Mouse (Mus musculus): ENCODE measurements around the gene Srsf5. TPM values are rescaled to one million over a fixed set of nuclear protein-coding genes. Genes with fewer than 3 reads are reported as not detected.
"Not testable (repeated sequence)": the region's sequence is repeated elsewhere in the genome, so short reads cannot be mapped to it uniquely, and the experiment has no call there.

Gene Srsf5
- polyA plus RNA-seq, 1 experiment from 2014 or later = 461 TPM

GRCm38 (mm10) chr12:80941886-80942285, 3.4 kb upstream of the Srsf5 start:
- Histone ChIP-seq H3K9me3 (ENCODE audit: control insufficient read depth, low read length) (no peaks in the 10 kb centered on the region), H3K36me3 (ENCODE audit: control insufficient read depth, insufficient read depth, low read length) (peaks cover under 1% of the 10 kb centered on the region; the same call in 1 of the 2 replicates), H3K9ac (ENCODE audit: low read length) (no peak overlapping the region), H3K27ac (ENCODE audit: low read depth, low read length) (no peak overlapping the region), H3K4me2 (ENCODE audit: low read depth, low read length, severe bottlenecking) (no peak overlapping the region), H3K27me3 (ENCODE audit: control insufficient read depth, insufficient read depth, low read length) (no peaks in the 10 kb centered on the region), H3K4me3 (ENCODE audit: low read depth, low read length) (no peak overlapping the region), H3K4me1 (replicated peaks; ENCODE audit: control insufficient read depth, insufficient read depth, low read length) (no peaks in the 10 kb centered on the region; the same call in 1 of the 2 replicates)
- no peak for DNase-seq (ENCODE audit: low spot score)
- ATAC-seq (replicated peaks; ENCODE audit: low FRiP score) = no peak
- 94% methylated on average over 3 of the region's 3 CpGs for WGBS

DNA sequence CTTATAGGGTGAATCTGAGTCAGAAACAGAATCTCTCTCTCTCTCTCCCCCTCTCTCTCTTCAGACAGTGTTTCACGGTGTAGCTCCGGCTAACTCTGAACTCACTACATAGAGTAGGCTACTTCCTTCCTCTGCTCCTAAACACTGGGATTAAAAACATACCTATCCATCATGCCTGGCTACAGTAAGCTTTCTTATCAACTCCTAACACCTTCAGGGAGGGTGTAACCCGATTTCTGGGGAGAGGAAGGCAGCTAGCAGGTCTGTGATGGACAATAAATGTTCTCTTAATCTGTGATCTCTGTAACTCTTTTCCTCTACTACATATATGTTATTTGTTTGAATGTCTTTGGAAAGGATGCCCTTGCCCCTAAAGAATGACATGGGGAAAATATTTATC, 1.9 kb upstream of the Srsf5 start:
- no peak overlapping the region for H3K4me3 ChIP-seq (ENCODE audit: low read depth, low read length)
- H3K4me1 ChIP-seq (replicated peaks; ENCODE audit: control insufficient read depth, insufficient read depth, low read length) = no peaks in the 10 kb centered on the region; the same call in 1 of the 2 replicates
- H3K27ac ChIP-seq (ENCODE audit: low read depth, low read length) = no peak overlapping the region
- no peak overlapping the region for H3K4me2 ChIP-seq (ENCODE audit: low read depth, low read length, severe bottlenecking)
- ATAC-seq (replicated peaks; ENCODE audit: low FRiP score) (no peak), DNase-seq (ENCODE audit: low spot score) (no peak)
- 87% methylated on average over 3 of the region's 3 CpGs for WGBS
- no peaks in the 10 kb centered on the region for H3K27me3 ChIP-seq (ENCODE audit: control insufficient read depth, insufficient read depth, low read length)
- peaks cover 12% of the 10 kb centered on the region for H3K36me3 ChIP-seq (ENCODE audit: control insufficient read depth, insufficient read depth, low read length)
- H3K9ac ChIP-seq (ENCODE audit: low read length) = no peak overlapping the region
- no peaks in the 10 kb centered on the region for H3K9me3 ChIP-seq (ENCODE audit: control insufficient read depth, low read length)

DNA sequence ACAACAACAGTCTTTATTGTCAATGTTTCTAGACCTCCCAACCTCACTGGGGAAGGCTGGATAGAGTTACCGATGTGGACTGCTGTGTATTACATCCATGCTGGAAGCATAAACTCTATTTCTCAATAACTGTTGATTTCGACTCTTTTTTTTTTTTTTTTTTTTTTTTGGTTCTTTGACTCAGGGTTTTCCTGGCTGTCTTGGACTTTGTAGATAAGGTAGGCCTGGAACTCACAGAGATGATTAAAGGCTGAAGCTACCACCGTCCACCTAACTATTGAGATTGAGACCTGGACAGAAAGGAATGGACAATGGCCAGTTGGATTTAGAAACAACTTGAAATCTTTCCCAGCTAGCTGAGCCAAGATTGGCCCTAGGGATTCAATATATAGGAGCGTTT, 1.1 kb upstream of the Srsf5 start:
- Histone ChIP-seq H3K27me3 (ENCODE audit: control insufficient read depth, insufficient read depth, low read length) (no peaks in the 10 kb centered on the region), H3K4me1 (replicated peaks; ENCODE audit: control insufficient read depth, insufficient read depth, low read length) (no peaks in the 10 kb centered on the region; the same call in 1 of the 2 replicates), H3K36me3 (ENCODE audit: control insufficient read depth, insufficient read depth, low read length) (peaks cover 12% of the 10 kb centered on the region), H3K4me3 (ENCODE audit: low read depth, low read length) (no peak overlapping the region), H3K9me3 (ENCODE audit: control insufficient read depth, low read length) (no peaks in the 10 kb centered on the region), H3K4me2 (ENCODE audit: low read depth, low read length, severe bottlenecking) (no peak overlapping the region), H3K27ac (ENCODE audit: low read depth, low read length) (no peak overlapping the region), H3K9ac (ENCODE audit: low read length) (no peak overlapping the region)
- ATAC-seq (replicated peaks; ENCODE audit: low FRiP score) = no peak
- DNase-seq (ENCODE audit: low spot score) = no peak
- WGBS = 92% methylated on average over 4 of the region's 4 CpGs

GRCm38 (mm10) chr12:80944963-80945333, 356 bp upstream of the Srsf5 start:
- Histone ChIP-seq H3K4me2 (ENCODE audit: low read depth, low read length, severe bottlenecking) (peak overlapping the region; percentile 34; the same call in 1 of the 2 replicates), H3K36me3 (ENCODE audit: control insufficient read depth, insufficient read depth, low read length) (peaks cover 12% of the 10 kb centered on the region), H3K9ac (ENCODE audit: low read length) (peak overlapping the region; percentile 41), H3K4me3 (ENCODE audit: low read depth, low read length) (peak overlapping the region; percentile 100)
- H3K9me3 ChIP-seq (ENCODE audit: control insufficient read depth, low read length); DNase-seq (ENCODE audit: low spot score); H3K4me1 ChIP-seq (replicated peaks; ENCODE audit: control insufficient read depth, insufficient read depth, low read length); H3K27me3 ChIP-seq (ENCODE audit: control insufficient read depth, insufficient read depth, low read length); H3K27ac ChIP-seq (ENCODE audit: low read depth, low read length): not testable (repeated sequence)
- whole genome bisulfite sequencing = 1% methylated on average over 9 of the region's 9 CpGs
- ATAC-seq (replicated peaks; ENCODE audit: low FRiP score) = peak; percentile 32

- WGBS = under 1% methylated on average over 45 of the region's 47 CpGs
- ATAC-seq (replicated peaks; ENCODE audit: low FRiP score) (peak; percentile 97), DNase-seq (ENCODE audit: low spot score) (peak; percentile 99)
- H3K36me3 ChIP-seq (ENCODE audit: control insufficient read depth, insufficient read depth, low read length) = peaks cover 13% of the 10 kb centered on the region
- H3K9ac ChIP-seq (ENCODE audit: low read length) = peak overlapping the region; percentile 92
- H3K27me3 ChIP-seq (ENCODE audit: control insufficient read depth, insufficient read depth, low read length) = no peaks in the 10 kb centered on the region
- peak overlapping the region; percentile 46 for H3K4me2 ChIP-seq (ENCODE audit: low read depth, low read length, severe bottlenecking)
- no peaks in the 10 kb centered on the region for H3K9me3 ChIP-seq (ENCODE audit: control insufficient read depth, low read length)
- H3K27ac ChIP-seq (ENCODE audit: low read depth, low read length) = peak overlapping the region; percentile 73
- H3K4me3 ChIP-seq (ENCODE audit: low read depth, low read length) = peak overlapping the region; percentile 100
- H3K4me1 ChIP-seq (replicated peaks; ENCODE audit: control insufficient read depth, insufficient read depth, low read length) = no peaks in the 10 kb centered on the region; the same call in 1 of the 2 replicates
These were observed 672 bp downstream of the Srsf5 start for GRCm38 (mm10) chr12:80945996-80946355.

DNA sequence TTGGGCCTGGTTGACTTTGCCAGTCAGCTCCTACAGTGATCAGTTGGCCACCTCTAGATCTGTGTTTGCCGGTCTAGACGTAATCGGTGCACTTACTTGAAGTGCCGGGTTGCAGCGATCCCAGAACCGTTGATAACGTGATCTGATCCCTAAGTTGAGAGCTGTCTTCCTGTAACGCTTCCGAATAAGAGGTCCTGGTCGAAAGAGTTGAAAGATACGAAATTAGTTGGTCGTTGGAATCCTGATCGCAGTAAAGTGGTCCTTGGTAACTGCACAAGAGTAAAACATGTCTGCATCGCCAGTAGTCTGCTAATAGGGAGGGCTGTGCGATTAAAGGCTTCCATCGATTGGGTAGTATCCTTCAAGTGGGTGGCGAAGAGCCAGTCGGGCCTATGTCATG, 2.9 kb downstream of the Srsf5 start:
- H3K27ac ChIP-seq (ENCODE audit: low read depth, low read length) = no peak overlapping the region
- ATAC-seq (replicated peaks; ENCODE audit: low FRiP score) (no peak), DNase-seq (ENCODE audit: low spot score) (no peak)
- no peak overlapping the region for H3K9ac ChIP-seq (ENCODE audit: low read length)
- H3K4me1 ChIP-seq (replicated peaks; ENCODE audit: control insufficient read depth, insufficient read depth, low read length) = no peaks in the 10 kb centered on the region; the same call in 1 of the 2 replicates
- H3K27me3 ChIP-seq (ENCODE audit: control insufficient read depth, insufficient read depth, low read length) = no peaks in the 10 kb centered on the region
- H3K36me3 ChIP-seq (ENCODE audit: control insufficient read depth, insufficient read depth, low read length) = peaks cover 16% of the 10 kb centered on the region
- no peak overlapping the region for H3K4me2 ChIP-seq (ENCODE audit: low read depth, low read length, severe bottlenecking)
- H3K9me3 ChIP-seq (ENCODE audit: control insufficient read depth, low read length) = no peaks in the 10 kb centered on the region
- no peak overlapping the region for H3K4me3 ChIP-seq (ENCODE audit: low read depth, low read length)
- WGBS = 95% methylated on average over 18 of the region's 18 CpGs

- H3K36me3 ChIP-seq (ENCODE audit: control insufficient read depth, insufficient read depth, low read length) = peaks cover 16% of the 10 kb centered on the region
- not testable (repeated sequence) for DNase-seq (ENCODE audit: low spot score); H3K9me3 ChIP-seq (ENCODE audit: control insufficient read depth, low read length); H3K27me3 ChIP-seq (ENCODE audit: control insufficient read depth, insufficient read depth, low read length); H3K4me1 ChIP-seq (replicated peaks; ENCODE audit: control insufficient read depth, insufficient read depth, low read length); ATAC-seq (replicated peaks; ENCODE audit: low FRiP score); H3K4me3 ChIP-seq (ENCODE audit: low read depth, low read length); H3K27ac ChIP-seq (ENCODE audit: low read depth, low read length); H3K4me2 ChIP-seq (ENCODE audit: low read depth, low read length, severe bottlenecking); H3K9ac ChIP-seq (ENCODE audit: low read length)
- WGBS = 93% methylated on average over 15 of the region's 16 CpGs
These were observed 4.3 kb downstream of the Srsf5 start for GRCm38 (mm10) chr12:80949603-80950002.

- Histone ChIP-seq H3K4me1 (replicated peaks; ENCODE audit: control insufficient read depth, insufficient read depth, low read length) (no peaks in the 10 kb centered on the region; the same call in 1 of the 2 replicates), H3K27ac (ENCODE audit: low read depth, low read length) (no peak overlapping the region), H3K27me3 (ENCODE audit: control insufficient read depth, insufficient read depth, low read length) (no peaks in the 10 kb centered on the region), H3K36me3 (ENCODE audit: control insufficient read depth, insufficient read depth, low read length) (peaks cover 19% of the 10 kb centered on the region), H3K4me3 (ENCODE audit: low read depth, low read length) (no peak overlapping the region), H3K9ac (ENCODE audit: low read length) (no peak overlapping the region), H3K9me3 (ENCODE audit: control insufficient read depth, low read length) (no peaks in the 10 kb centered on the region), H3K4me2 (ENCODE audit: low read depth, low read length, severe bottlenecking) (no peak overlapping the region)
- DNase-seq (ENCODE audit: low spot score) = no peak
- WGBS = 92% methylated on average over 3 of the region's 3 CpGs
- no peak for ATAC-seq (replicated peaks; ENCODE audit: low FRiP score)
These were observed 6.4 kb downstream of the Srsf5 start for GRCm38 (mm10) chr12:80951640-80952219.

DNA sequence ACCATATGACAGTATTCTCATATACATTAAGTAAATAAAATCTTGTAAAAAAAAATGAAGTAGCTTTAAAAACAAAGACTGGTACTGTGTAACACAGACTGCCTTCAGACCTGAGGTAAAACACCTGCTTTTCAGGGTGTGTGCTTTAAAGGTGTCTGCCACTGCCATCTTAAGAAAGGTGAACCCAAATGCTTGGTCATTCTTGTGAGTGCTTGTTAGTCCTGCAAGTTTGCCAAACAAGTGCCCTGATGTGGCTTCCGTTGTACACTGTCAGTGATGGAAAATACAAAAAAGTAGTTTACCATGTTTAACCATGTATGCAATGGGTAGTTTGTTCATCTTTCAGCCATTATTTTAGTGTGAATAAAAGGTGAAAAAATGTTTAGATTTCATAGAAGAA, 7.2 kb downstream of the Srsf5 start:
- ATAC-seq (replicated peaks; ENCODE audit: low FRiP score) (no peak), DNase-seq (ENCODE audit: low spot score) (no peak)
- Histone ChIP-seq H3K27ac (ENCODE audit: low read depth, low read length) (no peak overlapping the region), H3K9ac (ENCODE audit: low read length) (no peak overlapping the region), H3K27me3 (ENCODE audit: control insufficient read depth, insufficient read depth, low read length) (no peaks in the 10 kb centered on the region), H3K36me3 (ENCODE audit: control insufficient read depth, insufficient read depth, low read length) (peaks cover 11% of the 10 kb centered on the region), H3K4me2 (ENCODE audit: low read depth, low read length, severe bottlenecking) (no peak overlapping the region), H3K4me1 (replicated peaks; ENCODE audit: control insufficient read depth, insufficient read depth, low read length) (no peaks in the 10 kb centered on the region), H3K9me3 (ENCODE audit: control insufficient read depth, low read length) (no peaks in the 10 kb centered on the region), H3K4me3 (ENCODE audit: low read depth, low read length) (no peak overlapping the region)
- 94% methylated on average over 1 of the region's 1 CpGs for WGBS

All from forebrain, embryonic 11.5 days (tissue).